Mouse (Mus musculus) CH12.LX (cell line): Measurements from ENCODE around the gene Arhgef11.

Source experiments
- CTCF ChIP-seq, 2 experiments: IDR thresholded peaks in 1 of 2; conservative IDR thresholded peaks in 1 of 2; 2 replicates each; pipeline ENCODE4 v1.5.1; 2011 to 2012; ENCODE audit warnings: low read depth in 2 of 2, low read length in 2 of 2, improper control_type of control experiment in 1 of 2, inconsistent platforms in 1 of 2, mild to moderate bottlenecking in 1 of 2, moderate library complexity in 1 of 2
- EP300 ChIP-seq: IDR thresholded peaks from 2 replicates; pipeline ENCODE4 v1.6.1; 2011; ENCODE audit warnings: low read length, improper control_type of control experiment
- MAX ChIP-seq: IDR thresholded peaks from 2 replicates; pipeline ENCODE4 v1.6.1; 2011; ENCODE audit warnings: low read length, improper control_type of control experiment
- POLR2A ChIP-seq: IDR thresholded peaks from 2 replicates; pipeline ENCODE4 v1.6.1; 2011; ENCODE audit warnings: low read depth, mild to moderate bottlenecking, improper control_type of control experiment, low read length
- RAD21 ChIP-seq: IDR thresholded peaks from 2 replicates; pipeline ENCODE4 v1.6.1; 2011; ENCODE audit warnings: low read depth, mild to moderate bottlenecking, low read length, improper control_type of control experiment, moderate library complexity
- SMC3 ChIP-seq: IDR thresholded peaks from 2 replicates; pipeline ENCODE4 v1.6.1; 2011; ENCODE audit warnings: low read depth, low read length, improper control_type of control experiment
- UBTF ChIP-seq: IDR thresholded peaks from 2 replicates; pipeline ENCODE4 v1.6.1; 2012; ENCODE audit warnings: low read depth, mild to moderate bottlenecking, inconsistent platforms, low read length, improper control_type of control experiment, moderate library complexity
- USF1 ChIP-seq: IDR thresholded peaks from 2 replicates; pipeline ENCODE4 v1.6.1; 2014; ENCODE audit warnings: low read depth, mild to moderate bottlenecking, inconsistent platforms, low read length, improper control_type of control experiment
- ZKSCAN1 ChIP-seq: IDR thresholded peaks from 2 replicates; pipeline ENCODE4 v1.6.1; 2012; ENCODE audit warnings: low read depth, inconsistent platforms, low read length, improper control_type of control experiment, borderline replicate concordance

DNA sequence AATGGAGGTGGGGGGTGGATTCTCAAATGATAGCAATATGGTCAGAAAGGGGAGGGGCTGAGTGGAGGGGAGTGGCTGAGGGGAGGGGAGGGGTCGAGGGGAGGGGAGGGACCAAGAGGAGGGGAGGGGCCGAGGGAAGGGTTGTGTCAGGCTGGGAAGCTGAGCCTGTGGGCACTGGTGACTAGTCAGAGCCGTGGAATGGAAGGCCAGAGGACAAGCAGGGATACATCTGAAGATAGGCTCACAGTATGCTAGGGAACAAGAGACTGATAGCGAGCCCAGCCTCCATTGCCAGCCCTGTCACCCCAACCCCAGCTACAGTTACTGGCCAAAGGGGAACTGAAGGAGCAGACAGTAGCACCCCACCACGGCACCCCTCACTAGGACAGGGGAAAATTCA is 141.3 kb downstream of the Arhgef11 start:
- TF ChIP-seq POLR2A (no peak), CTCF (conservative IDR thresholded peaks at IDR 0.05 in 1 of 2, IDR thresholded peaks at IDR 0.05 in 1 of 2; ENCODE audit: low read depth in 2 of 2, low read length in 2 of 2) (no peak), UBTF (no peak), USF1 (no peak), MAX (no peak), RAD21 (no peak), ZKSCAN1 (no peak), SMC3 (no peak), EP300 (no peak)
